Mouse (Mus musculus) urinary bladder, postnatal 4 days (tissue): ENCODE results near the gene Thra.
"Not testable (repeated sequence)": the region's sequence is repeated elsewhere in the genome, so short reads cannot be mapped to it uniquely, and the experiment has no call there.

Source experiments
- DNase-seq, 2 experiments: peaks; one replicate each; pipeline ENCODE4 v3.0.0; 2021 to 2022; ENCODE audit warnings: low spot score in 2 of 2

The Thra gene

DNA sequence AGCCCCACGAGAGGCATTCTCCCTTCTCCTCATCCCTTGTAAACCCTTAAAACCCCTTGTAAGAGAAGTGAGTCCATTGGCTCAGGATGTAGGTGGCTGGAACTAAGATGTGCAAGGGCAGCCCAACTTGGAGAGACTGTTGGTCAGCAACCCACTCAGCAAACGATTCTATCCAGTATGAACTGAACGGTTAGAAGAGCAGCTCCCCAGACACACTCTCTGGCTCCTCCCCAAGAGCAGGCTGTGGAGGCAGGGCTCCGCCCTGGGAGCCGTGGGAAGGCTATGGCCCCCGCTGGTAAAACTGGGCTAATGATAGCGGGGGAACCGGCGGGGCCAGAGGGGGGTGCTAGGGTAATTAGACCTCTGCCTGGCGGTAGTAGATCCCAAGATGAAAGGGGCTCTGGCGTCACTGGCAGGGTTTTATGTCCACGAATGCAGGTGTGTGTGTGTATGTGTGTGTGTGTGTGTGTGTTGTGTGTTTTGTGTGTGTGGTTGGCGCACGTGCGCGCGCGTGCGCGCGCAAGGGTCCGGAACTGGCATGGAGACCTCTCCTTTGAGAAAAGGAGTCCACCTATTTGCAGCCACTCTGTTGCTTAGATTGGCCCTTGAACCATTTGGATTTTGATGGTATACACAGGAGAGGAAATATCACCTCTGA lies at the start of gene Thra:
Gene Thra (plus strand): TSS at position 246 of the 658 bp plus-strand sequence.
- DNase-seq, result peak in 1 of 2 experiments; percentile 76

DNA sequence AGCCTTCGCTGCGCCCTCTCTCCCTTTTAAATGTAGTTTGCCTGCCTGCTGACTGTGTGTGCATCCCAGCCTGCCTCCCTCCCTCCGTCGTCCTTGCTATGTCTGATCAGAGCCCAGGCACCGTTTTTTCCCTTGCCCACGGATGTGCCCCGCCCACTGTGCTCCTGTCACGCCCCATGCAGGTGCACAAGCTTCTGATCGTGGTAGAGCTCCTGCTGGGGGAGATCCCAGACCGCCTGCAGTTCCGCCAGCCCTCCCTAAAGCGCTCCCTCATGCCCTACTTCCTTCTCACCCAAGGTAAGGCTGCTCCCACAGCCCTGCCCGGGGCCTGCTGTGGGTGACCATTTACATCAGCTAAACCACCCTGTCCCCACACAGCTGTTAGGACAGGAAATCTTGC lies 47.2 kb upstream of the Thra start:
- no peak for DNase-seq

DNA sequence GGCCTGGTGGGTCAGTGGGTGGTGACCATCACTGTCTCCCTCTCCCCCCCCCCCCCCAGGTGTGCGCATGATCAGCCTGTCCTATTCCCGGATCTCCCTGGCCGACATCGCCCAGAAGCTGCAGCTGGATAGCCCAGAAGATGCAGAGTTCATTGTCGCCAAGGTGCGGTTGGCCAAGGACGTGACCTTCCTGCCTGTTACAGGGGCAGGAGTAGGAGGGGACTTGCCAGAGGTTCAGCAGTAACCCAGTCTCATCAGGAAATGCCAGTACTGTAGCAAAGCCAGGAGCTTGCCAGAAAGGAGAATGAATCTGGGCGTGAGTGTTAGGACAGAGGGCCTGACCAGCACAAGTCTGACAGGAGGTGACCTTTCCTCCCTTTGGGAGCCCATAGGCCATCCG lies 46.7 kb upstream of the Thra start:
- DNase-seq, result no peak

DNA sequence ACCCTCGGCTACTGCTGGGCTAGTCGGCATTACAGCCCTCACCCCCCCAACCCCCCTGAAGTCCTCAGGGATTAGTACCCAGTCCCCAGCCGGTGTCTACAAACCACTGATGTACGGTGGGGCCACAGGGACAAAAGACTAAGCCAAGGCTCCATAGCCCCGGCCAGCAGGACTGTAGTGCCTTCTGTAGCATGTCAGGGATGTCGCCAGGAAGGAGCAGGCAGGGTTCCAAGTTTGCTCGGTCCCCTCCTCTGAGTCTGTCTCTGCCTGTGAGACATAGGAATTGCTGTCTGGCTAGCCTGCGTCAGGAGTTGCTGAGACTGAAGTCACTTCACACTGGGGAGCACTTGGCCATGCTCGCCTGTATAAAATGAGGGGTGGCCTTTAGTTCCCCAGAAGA lies 46.1 kb upstream of the Thra start:
- no peak for DNase-seq

DNA sequence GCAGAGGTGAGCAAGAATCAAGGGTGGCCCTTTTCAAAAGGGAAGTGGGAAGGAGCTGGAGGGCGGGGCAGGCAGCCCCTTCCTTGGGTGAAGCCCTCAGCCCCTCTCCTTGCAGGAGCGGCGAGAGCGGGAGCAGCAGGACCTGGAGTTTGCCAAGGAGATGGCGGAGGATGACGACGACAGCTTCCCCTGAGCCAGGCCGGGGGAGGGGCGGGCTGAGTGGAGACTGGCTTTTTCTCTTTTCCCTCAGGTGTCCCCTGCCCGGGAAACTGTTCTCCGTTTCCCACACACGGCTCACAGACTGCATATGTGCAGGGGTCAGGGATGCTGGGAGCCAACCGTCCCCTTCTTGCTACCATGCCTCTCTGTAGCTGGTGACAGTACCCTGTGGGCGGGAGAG lies 45.0 kb upstream of the Thra start:
- no peak for DNase-seq

DNA sequence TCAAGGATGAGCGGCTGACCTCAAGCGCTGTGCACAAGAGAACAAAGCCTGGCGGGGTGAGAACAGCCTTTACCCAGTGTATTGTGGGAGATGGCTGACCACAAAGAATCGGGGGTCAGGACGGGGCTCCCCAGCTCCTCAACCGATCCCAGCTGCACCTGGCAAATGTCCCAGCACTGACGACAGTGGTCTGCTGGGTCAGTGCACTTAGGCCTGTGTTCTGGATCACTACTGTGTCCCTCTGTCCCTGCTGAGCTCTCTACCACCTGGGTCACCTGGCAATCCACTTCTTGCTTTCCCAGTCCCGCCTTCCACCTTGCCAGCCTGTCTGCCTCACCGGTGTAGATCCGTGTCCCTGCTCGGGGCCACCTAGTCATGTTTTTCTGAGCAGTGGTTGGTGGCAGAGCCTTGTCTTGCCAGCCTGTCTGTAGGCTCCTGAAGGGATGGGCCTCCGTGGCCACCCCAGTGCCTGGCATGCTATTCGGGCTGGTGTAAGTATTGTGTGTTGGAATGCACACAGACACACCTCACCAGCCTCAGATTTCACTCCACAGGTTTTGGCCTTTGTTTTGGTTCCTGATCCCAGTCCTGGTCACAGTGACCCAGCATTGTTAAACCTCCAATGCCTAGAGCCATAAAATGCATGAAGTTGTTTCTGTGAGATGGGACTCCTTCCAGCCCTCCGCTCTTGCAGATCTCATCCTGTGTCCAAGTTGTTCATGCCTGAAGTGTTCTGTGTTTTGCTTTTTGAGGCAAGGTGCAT lies 43.8 kb upstream of the Thra start:
- no peak for DNase-seq

DNA sequence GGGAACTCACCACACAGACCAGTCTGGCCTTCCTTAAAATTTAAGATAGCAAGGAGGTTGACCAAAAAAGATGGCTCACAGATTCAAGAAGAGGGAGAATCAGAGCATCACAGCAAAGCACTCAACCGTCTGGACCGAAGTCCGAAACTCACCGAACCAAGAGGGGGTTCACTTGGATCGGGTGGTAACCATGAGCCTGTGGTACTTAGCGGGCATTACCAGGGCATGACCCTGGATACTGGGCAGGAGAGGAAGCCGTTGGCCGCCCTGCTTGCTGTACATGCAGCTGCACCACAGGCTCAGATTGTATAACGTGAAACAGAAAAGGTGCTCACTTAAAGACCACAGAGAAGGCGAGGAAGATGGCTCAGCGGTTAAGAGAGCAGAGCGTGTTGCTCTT lies 43.2 kb upstream of the Thra start:
- no peak for DNase-seq

DNA sequence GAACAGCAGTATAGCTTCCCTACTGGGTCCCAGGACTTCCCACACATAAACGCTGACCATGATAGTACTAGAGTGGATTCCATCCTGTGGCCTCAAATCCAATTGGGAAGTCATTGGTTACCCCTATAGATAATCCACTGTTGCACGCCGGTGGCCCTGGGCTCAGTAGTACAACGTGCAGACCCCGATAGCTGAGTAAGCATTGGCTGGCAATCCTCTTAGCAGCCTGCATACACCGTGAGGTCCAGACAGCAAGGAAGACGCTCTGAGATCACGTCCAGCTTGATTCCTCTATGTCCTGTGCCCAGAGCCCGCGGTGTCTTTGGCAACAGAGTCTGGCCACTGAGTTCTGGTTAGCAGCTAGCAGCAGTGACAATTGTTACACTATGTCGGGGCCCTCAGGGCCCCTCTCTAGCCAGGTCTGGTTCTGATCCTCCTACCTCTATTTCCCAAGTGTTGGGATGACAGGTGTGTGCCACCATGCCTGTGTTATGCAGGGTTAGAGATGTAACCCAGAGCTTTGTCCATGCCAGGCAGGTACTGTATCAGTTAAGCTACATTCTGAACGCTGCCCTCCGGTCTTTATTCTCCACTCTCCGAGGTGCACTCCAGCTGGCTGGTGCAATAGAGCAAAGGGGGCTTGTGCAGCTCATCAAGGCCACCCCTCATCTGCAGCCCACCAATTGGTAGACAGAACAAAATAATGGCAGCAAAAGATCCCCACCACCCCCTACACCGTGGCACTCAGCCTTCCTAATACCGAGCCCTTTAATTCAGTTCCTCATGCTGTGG lies 41.4 kb upstream of the Thra start:
- DNase-seq, result no peak

DNA sequence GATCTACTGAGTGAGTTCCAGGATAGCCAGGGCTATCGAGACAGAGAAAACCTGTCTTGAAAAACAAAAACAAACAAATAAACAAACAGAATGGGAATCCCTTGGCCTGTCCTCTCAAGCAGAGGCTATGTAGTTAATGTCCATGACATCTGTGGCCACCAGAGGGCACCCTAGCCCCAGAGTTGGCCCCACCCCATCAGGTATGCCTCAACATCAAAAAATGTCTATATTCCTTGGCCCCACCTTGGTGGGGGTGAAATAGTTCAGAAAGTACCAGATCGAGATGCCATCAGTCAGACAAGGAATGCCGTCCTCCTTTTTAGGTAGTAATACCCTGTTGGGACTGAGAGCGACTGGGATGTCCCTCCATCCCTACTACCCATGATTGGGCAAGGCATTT lies 40.5 kb upstream of the Thra start:
- DNase-seq, result peak; percentile 66 to 79

DNA sequence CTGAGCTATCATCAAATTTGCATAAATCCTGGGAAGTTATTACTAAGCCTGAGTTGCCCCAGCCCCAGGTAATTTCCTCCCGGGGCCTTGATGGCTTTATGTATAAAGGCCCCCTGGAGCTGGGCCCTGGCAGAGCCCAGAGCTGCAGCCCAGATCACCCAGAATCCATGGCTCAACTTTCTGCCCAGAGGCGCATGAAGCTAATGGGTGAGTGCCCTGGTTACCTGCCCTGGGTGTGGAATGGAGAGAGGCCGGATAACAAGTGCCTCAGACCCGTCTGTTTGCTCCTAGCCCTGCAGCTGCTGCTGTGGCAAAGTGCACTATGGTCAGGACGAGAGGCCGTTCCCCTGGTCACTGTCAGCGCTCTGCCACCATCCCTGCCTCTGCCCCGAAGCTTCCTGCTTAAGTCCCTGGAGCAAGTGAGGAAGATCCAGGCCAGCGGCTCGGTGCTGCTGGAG lies 39.2 kb upstream of the Thra start, which contains the start of gene Csf3:
Gene Csf3 (plus strand): TSS at position 51 of the 458 bp plus-strand sequence.
- DNase-seq, result no peak

DNA sequence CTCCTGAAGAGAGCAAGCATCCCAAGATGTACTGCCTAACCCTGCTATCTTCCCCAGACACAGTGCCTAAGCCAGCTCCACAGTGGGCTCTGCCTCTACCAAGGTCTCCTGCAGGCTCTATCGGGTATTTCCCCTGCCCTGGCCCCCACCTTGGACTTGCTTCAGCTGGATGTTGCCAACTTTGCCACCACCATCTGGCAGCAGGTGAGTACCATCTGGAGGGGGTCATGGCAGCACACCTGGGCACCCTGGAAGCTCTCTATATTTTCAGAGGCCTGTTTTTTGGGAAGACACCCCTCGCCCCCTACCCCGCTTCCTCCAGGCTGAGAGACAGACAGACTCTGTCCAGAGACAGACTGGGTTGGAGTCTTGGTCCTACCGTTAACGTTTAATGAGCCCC lies 38.1 kb upstream of the Thra start:
- DNase-seq, result no peak

DNA sequence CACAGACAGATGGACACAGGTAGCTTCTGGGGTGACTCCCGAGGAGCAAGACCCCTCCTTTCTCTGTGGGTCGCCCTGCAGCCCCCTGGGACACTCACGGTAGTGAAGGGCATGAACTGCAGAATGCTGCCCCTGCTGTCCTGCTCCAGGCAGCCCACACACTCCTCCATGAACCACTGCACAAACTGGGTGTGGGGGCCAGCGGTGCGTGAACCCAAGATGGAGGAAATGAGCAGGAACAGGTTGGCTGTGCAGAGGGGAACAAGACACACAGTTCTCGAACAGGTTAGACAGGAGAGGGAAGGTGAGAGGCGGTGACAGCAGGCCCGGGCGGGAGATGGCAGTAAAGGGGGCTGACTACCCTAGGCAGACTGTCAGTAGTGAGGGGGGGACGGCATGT lies 35.4 kb upstream of the Thra start:
- no peak for DNase-seq

DNA sequence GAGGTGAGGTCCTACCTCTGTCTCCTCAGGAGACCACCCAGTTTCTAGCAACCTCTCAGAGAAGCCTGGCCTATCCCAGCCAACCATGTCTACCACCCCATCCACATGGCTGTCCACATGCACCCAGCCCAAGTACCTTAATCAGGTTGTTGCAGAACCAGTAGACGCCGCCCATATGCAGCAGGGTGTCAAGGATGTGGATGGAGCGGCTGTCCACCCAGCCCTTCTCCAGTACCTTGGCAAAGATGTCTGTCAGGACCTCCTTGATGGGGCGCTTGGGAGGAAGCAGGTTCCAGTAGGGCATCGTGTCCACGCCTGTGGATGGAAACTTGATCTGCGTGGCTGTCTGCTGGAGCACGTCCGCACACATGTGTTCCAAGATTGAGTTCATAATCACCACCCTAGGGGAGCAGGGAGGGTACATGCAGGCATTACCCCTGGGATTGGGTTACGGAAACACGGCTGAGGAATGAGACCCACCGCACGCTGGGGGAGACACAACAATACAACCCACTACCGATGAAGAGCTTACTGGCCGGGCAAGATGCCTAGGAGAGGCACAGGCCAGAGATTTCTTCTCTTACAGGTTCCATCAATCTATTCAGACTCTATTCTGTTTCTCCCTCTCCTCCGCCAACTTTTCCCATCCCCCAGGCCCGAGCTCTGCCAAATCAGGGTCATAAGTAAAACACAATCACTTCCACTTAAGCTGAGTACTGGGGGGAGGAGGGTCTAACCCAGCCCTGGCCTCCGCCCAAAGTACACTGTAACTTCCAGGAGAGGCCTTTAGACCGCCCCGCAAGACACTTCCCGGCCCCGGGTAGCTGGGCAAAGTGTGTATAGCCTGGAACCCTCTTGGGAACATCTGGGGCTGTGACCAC lies 32.8 kb upstream of the Thra start:
- peak; percentile 68 to 73 for DNase-seq

DNA sequence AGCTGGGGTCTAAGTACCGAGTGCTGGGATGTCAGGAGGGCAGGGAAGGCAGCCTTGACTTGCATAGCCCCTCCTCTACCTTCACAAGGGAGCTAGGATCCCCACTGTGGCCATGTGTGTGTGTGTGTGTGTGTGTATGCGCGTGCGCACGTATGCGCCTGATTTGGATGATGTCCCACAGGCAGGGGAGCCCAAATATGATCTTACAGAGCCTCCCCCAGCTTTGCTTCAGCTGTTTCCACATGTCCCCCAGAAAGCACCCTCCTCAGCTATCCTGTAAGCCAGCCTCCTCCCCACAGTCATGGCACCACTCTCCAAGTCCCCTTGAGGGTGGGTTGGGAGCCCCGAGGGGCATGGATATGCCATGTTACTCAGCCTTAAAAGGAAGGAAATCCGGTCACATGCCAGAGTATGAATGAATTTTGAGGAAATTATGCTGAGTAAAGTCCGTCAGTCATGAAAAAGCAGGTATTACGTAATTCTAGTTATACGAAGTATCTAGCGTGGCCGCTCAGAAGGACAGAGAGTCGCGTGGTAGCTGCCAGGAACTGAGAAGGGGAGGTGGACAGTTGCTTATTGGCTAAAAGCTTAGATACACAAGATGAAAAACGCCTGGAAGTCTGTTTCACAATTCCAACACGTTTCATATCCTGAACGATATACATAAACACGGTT lies 32.0 kb upstream of the Thra start:
- DNase-seq, result no peak

DNA sequence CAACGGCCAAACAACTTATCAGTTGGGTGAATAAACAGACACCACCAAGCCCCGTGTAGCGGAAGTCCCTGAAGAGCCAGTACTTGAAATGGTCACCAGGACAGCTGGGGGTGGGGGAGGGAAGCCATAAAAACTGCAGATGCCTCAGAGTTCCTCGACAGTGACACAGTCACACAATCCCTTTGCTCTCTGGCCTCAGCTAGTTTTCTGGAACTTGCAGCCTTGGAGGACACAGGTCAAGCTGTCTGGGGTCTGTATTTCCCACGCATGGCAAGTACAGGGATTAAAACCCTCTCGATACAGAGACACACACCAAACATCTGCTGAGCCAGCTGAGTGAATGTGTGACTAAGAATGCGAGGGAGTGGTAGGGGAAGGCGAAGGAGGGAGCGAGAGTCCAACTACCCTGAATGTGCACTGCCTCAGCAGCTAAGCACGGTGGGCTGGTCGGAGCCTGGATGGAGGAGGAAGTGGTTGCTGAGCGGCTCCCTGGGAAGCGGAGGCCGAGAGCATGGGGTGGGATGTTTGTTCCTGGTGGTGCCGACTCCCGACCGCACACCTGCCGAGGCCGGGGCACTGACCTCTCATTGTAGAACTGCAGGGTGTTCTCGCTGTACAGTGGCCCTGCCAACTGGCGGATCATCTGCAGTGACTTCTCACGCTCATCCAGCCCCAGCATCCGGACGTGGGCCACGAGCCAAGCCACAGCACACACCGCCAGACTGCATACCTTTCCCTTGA lies 31.3 kb upstream of the Thra start:
- DNase-seq, result peak; percentile 58 to 73

DNA sequence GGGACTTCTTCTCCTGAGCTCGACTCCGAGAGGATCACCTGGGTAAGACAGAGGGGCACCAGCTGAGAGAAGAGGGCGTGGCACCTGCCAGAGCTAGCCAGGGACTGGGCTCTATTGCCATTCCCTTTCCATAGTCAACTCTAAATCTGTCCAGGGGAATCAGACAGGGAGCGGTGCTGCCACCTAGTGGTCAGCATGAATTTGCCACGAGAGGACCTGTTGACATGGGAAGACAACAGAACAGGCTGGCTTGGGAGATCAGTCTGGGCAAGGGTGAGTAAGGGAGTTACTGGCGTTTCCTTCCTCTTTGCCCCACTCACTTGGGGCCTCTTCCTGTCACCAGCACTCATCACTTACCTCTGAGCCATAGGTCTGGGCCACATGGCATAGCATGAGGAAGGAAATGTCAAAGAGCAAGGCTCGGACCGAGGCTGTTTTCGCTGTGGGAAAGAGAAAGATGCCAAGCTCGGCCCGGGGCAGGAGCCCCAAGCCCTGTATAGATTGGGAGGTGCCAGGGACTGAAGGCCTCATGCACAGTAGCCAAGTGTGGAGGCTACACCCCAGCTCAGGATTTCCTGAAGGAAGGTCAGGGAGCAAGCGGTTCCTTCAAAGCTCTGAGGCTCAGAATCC lies 29.9 kb upstream of the Thra start:
- peak; percentile 69 to 86 for DNase-seq

DNA sequence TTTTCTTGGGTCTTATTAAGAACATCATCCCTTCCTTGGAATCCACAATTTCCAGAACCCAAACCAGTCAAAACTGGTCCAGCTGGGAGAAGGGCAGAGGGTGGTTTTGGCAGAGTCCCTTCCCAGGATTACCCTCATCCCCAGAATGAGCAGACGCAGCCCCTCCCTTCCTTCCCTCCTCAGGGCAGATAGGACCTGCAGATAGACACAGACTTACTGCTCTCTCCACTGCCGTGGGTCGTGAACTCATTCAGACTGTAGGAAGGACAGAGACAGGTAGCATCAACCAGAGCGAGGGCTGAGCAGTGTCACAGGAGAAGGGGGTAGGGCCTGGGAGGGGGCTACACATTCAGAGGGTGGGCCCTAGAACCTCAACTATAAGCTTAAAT lies 29.4 kb upstream of the Thra start:
- no peak for DNase-seq

DNA sequence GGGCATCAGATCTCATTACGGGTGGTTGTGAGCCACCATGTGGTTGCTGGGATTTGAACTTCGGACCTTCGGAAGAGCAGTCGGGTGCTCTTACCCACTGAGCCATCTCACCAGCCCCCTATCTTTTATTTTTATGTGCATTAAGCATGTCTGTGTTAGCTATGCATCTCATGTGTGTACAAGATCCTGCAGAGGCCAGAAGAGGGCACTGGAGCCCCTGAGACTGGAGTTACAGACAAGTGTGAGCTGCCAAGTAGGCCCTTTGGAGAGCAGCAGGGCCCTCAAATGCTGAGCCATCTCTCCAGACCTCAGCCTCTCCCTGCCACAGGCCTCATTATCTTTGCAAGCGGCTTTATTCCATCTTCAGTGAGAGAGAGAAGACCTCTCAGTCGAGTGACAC lies 28.4 kb upstream of the Thra start:
- DNase-seq, result not testable (repeated sequence)

DNA sequence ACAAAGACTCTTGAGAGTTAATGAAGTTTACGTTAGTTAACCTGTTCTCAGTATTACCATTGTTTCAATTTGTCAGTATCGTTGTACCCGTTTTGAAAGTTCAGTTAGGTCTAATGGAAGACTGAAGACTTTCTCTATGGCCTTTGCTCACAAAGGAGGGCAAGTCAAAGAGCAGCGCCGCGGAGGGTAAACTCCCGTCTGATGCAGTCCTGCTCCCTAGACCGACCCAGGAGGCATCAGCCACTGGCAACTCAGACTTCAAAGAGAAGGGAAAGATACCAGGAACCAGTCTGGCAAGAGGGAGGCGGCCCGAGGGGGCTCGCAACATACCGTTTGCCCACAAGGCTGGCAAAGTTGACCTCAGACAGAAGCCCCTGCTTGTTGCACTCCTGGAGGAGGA lies 26.7 kb upstream of the Thra start:
- no peak for DNase-seq

DNA sequence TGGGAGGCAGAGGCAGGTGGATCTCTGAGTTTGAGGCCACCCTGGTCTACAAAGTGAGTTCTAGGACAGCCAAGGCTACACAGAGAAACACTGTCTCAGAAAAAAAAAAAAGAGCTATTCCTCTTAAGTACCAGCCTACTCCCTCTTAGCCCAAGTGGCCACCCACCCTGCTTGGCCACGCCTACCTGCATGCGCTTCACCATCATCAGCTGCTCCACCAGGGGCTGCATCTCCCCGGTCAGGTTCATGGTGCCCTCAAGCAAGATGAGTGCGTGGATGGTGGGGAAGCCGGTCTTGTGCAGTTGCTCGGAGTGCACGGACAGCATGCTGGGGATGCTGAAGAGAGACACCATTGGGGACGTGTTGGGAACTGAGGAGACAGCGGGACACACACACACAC lies 24.5 kb upstream of the Thra start:
- no peak for DNase-seq
